Mouse (Mus musculus) 3T3-L1 (cell line): ENCODE measurements around the gene Nckipsd.
A peak's percentile ranks its signal among the peaks of the same experiment; 100 is the strongest.

Source experiments
- DNase-seq: peaks from one replicate; pipeline ENCODE4 v3.0.0-alpha.2; 2015; ENCODE audit warnings: low read depth, low spot score

Gene Nckipsd

GRCm38 (mm10) chr9:108808163-108808665, at the start of gene Nckipsd:
Gene Nckipsd, plus strand, starts transcription at chr9:108808368.
- peak; percentile 88 for DNase-seq

DNA sequence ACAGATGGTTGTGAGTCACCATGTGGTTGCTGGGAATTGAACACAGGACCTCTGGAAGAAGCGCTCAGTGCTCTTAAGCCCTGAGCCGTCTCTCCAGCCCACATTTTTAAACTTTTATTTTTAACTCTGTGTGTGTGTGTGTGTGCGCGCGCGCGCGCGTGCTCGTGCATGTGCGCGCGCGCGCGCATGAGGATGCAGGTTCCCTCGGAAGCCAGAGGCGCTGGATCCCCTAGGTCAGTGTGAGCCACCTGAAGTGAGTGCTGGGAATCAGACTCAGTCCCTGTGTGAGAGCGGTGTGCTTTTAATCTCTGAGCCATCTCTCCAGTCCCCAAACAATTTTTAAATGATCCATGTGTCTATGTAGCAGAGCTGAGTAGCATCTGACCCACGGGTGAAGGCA, 49.0 kb upstream of the Nckipsd start:
- DNase-seq: no peak

- peak; percentile 70 for DNase-seq
Observed at GRCm38 (mm10) chr9:108759805-108760204, 48.4 kb upstream of the Nckipsd start.

GRCm38 (mm10) chr9:108761561-108761960, 46.6 kb upstream of the Nckipsd start:
- no peak for DNase-seq

DNA sequence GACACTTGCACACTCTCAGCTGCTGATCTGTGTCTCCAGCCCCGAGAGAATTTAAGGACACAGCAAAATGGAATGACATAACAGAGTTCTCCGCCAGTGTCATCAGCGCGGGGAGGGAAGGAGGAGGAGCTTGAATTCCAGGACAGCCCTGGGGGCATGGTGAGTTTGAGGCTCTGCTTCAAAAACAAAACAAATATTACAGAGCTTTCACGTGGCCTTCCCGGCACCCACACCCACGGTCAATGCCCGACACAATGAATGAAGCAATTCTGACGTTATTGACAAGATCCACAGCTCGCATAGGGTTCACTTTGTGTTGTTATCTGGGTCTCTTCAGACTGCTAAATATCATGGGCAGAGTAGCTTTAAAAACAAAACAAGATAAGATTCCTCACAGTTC, 43.2 kb upstream of the Nckipsd start:
- DNase-seq: no peak

DNA sequence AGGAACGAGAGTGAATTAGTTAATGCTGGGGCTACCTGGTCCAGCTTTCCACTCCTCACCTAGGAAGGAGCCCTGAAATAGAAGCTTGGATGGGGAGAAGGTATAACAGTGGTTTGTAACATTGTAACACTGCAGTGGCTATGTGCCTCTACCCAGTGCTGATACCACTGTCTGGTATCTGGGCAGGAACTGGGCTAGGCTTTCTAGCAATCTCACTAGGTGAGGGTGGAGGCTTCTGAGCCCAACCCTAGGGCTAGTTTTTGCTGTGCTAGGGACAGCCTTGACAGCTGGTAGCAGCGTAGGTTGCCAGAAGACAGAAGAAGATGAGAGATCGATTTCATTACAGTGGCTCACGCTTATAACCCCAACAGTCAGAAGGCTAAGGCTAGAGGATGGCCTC, 31.6 kb upstream of the Nckipsd start:
- no peak for DNase-seq

GRCm38 (mm10) chr9:108777276-108777675, 30.9 kb upstream of the Nckipsd start:
- no peak for DNase-seq

GRCm38 (mm10) chr9:108780959-108781358, 27.2 kb upstream of the Nckipsd start:
- DNase-seq: no peak

DNA sequence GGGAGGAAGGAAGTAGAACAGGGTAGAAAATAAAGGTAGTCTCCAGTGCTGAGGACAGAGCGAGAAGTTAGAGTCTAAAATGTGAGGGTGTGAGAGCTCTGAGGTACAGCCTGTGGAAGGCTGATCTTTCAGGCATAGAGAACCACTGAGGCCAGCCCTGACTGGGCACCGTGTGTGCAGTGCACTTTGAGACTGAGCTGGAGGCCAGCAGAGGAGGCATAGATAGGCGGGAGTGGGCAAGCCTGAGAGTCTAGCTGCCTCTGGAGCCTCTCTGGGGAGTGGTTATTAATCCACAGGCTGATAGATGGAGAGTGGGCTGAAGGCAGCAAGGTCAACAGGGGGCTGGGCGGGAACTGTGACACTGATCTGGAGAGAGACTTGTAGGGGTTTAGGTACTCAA, 26.3 kb upstream of the Nckipsd start:
- DNase-seq: no peak

- no peak for DNase-seq
Observed at GRCm38 (mm10) chr9:108782836-108783547, 25.2 kb upstream of the Nckipsd start.

DNA sequence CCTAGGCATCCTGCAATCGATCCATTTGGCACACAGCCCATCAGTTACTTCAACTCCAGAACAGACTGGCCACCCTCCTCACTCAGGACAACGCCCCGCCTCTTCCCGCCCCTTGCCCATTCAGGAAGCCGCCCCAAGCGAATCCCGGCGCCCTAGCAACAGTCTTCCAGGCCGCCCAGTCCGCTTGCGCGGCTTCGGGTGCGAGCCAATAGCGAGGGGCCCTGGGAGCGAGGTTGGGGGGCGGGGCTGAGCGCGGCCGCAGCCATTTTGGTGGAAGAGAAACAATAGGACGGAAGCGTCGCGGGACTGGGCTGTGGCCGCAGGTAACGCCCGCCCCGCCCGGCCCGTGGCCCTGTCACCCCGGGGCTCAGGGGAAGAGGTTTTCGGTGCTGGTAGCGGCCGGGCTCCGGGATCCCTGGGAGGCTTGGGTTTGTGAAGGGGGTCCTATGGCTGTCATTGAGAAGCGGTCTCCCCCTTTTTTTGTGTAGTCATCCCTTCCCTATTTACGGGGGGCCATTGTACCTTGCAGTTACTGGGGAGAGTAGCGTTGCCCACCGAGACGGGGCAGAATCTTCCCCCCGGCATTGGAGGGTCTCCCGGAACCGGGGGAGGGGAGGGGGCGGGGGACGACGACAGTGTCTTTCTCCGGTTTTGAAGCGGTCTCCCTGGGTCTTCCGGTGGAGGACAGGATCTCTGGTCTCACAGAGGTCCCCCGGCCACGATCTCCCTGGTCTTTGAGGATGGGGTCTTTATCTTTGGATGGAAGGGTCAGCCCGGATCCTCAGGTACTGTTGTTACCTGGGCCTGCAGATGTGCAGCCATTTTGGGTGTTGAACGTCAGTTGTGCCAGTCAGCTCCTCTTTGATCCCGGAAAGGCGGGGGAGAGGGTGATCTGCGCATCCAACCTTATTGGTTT, 24.4 kb upstream of the Nckipsd start, which contains the start of gene Ip6k2:
Gene Ip6k2, plus strand, starts transcription at position 249 of the 916 bp plus-strand sequence.
- DNase-seq: peak; percentile 93

- peak; percentile 45 for DNase-seq
Observed at GRCm38 (mm10) chr9:108785416-108785815, 22.8 kb upstream of the Nckipsd start.

GRCm38 (mm10) chr9:108786494-108786893, 21.7 kb upstream of the Nckipsd start:
- no peak for DNase-seq

DNA sequence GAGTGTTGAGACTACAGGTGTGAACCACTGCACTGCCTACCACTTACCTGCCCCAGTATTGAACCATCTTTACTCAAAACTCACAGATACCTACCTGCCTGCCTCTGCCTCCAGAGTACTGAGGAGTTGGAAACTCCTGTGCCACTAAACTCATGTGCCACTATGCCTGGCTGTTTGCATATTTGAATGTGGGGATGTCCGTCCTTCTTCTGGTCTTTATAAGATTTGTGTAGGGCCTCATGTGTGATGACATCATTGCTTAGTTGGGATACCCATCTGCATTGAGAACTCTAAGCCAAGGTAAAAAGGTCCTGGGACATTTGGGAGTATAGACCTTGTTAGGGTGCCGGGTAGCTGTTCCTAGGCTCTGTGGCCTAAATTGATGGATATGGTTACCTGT, 21.1 kb upstream of the Nckipsd start:
- DNase-seq: no peak

GRCm38 (mm10) chr9:108788713-108789112, 19.5 kb upstream of the Nckipsd start:
- no peak for DNase-seq

GRCm38 (mm10) chr9:108792307-108792706, 15.9 kb upstream of the Nckipsd start:
- DNase-seq: no peak

GRCm38 (mm10) chr9:108792730-108793129, 15.4 kb upstream of the Nckipsd start:
- DNase-seq: no peak

GRCm38 (mm10) chr9:108795281-108795680, 12.9 kb upstream of the Nckipsd start:
- DNase-seq: no peak

DNA sequence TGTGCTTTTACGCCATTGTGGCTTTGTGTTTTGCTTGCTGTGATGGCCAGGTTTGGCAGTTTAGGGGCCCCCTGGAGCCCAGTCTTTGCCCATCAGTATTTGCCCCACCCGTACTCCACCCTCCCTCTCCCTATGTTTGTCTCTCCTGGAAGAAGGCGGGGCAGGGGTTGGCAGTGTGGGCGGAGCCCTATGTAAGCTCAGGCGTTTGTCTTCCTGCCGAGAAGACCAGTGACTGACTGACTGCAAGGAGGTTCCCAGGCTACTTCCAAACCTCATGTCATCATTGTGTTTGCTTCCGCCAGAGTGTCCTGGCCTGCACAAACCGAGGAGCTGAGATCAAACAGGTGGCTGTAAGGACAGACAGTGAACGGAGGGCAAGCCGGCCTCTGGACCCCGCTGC, 12.4 kb upstream of the Nckipsd start:
- peak; percentile 79 for DNase-seq

DNA sequence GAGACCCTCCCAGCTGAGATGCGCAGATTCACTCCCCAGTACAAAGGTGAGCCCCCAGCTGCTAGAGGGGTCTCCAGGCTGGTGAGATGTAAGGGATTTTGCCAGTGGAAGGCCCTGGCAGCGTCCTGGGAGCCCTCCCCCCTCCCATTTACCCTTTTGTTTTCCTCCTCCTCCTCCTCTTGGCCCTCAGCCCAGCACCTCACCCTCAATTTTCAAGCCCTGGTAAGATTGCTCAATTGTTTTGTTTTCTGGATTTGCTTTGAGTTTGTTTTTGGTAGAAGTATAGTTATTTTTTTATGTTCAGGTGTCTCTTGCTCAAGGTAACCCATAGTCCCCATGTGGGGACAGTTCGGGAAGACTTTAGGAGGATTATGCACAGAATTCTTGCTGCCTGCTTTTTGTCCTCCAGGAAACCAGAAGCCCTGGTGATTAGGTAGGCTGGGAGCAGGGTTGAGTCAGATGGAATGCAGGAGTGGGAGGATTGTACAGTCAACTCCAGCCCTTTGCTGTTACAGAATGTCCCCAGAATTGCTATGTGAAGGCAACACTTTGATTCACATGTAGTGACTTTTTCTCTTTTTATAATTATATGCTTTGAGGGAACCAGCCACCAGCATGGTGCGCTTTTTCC, 11.7 kb upstream of the Nckipsd start:
- DNase-seq: peak; percentile 83

GRCm38 (mm10) chr9:108797477-108797876, 10.7 kb upstream of the Nckipsd start:
- no peak for DNase-seq

GRCm38 (mm10) chr9:108798508-108799075, 9.6 kb upstream of the Nckipsd start:
- DNase-seq: peak; percentile 25
